Mouse (Mus musculus): ENCODE measurements around the gene Rela.

GRCm38 (mm10) chr19:5609171-5609546 lies 28.1 kb upstream of the Rela start:
- TF ChIP-seq TAL1 (IDR thresholded peaks at IDR 0.05; ENCODE audit: low read length) (no peak), GATA1 (IDR thresholded peaks at IDR 0.05; ENCODE audit: low read length) (no peak)

Measured in erythroblast, embryonic 14.5 days (primary cell).